Mouse (Mus musculus): ENCODE results near the gene Iqcf4.

DNA sequence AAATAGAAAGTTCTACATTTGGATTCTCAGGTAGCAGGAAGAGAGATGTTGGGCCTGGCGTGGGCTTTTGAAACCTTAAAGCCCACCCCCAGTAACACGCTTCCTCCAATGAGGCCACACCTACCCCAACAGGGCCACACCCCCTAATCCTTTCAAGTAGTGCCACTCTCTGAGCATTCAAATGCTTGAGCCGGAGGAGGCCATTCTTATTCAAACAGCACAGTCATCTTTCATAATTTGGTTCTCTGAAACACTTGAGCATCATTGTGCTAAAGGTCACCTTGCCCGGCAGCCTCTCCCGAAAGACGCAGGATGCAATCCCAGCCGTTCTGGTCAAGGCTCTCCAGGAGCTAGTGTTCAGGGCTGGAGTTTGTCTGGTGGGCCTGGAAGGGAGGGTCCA is 36.5 kb downstream of the Iqcf4 start:
- TF ChIP-seq EP300 (optimal IDR thresholded peaks at IDR 0.05), result no peak
- TF ChIP-seq CTCF (IDR thresholded peaks at IDR 0.05; ENCODE audit: low read depth), result no peak
